Mouse (Mus musculus) cerebellum, adult 9-10 months (tissue): ENCODE data around the gene Lbx1.

ENCODE experiments used
- DNase-seq: peaks from one replicate; pipeline ENCODE4 v3.0.0; 2022

Lbx1 gene

DNA sequence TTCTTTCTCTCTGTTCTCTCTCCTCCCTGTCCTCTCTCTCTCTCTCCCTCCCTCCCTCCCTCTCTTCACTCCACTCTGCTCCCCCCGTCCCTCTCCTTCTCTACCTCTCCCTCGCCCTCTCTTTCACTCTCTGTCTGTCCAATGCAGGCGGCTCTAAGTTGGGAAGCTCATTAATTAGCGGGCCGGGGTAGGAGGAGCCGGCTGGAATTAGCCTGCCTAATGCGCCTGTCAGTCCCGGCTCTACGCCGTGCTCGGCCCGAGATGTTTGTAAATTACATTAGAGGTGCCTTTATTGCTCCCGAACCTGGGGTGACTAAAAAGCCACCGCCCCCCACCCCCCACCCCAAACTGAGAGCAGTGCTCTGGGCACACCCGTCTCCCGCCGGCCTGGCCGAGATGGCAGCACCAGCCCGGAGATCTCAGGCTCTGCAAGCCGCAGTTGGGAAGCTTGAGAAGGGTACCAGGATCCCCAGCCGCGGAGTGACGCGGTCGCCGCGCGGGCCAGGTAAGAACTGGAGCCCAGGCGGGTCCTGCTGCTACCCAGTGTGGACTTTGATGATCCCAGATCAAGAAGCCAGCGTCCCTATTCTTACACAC is at the start of gene Lbx1:
Gene Lbx1, minus strand, starts transcription at position 47 of the 597 bp plus-strand sequence.
- no peak for DNase-seq

GRCm38 (mm10) chr19:45283302-45283701 is 47.7 kb upstream of the Lbx1 start:
- DNase-seq, result peak; percentile 81

- no peak for DNase-seq
Observed at GRCm38 (mm10) chr19:45276196-45276595, 40.6 kb upstream of the Lbx1 start.

DNA sequence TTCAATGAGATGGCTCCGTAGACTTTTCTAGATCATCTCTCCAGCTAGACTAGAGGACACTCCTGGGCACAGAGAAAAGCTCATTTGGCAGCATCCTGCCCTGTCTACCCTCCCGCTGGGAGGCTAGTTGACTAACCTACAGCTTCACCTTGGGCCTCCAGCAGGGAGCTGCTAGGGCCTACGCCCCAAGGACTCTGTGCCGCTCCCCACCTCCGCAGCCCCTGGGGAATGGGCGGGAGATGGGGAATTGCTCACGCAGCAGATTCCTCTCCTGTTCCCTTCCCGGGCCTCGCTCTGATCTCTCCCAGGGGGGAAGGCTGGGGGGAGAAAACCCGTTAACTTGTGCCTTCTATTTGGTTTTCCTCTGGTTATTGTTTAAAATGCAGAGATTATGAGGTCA is 36.4 kb upstream of the Lbx1 start:
- DNase-seq, result no peak

DNA sequence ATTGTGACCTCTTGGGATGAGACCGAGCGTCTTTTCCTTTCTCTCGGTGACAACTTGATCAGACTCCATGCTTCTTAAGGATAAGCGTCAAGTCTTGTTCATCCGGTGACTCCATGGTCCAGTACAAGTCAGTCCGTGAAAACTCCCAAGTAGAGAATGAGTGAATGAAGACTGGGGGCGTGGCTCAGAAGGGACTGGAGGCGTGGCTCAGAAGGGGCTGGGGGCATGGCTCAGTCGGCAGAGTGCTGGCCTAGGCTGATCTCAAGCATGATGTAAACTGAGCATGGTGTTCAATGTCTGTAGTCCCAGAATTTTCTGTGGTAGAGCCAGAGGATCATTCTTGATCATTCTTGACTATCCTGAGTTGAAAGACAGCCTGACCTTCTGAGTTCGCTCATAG is 27.4 kb upstream of the Lbx1 start:
- DNase-seq, result no peak

- no peak for DNase-seq
Observed at GRCm38 (mm10) chr19:45257414-45258326, 22.1 kb upstream of the Lbx1 start.

- no peak for DNase-seq
Observed at GRCm38 (mm10) chr19:45254806-45255205, 19.2 kb upstream of the Lbx1 start.

DNA sequence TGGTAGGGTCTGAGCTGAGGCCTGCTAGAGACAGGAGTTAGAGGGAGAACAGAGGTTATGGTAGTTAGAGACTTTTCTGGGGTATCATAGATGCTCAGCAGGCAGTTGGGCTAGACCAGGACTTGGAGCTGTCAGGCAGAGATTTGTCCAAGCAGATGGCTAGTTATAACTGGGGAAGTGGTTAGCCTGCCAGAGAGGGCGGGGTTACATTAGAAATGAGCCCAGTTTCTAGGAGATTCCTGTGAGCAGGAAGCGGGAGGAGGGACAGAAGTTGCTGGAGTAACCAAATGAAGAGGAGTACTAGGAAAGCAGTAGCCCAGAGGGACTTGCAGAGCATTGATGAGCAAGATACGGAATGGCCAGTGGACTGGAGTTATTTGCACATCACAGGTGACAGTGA is 16.8 kb upstream of the Lbx1 start:
- DNase-seq, result no peak

- no peak for DNase-seq
Observed at GRCm38 (mm10) chr19:45248691-45249090, 13.1 kb upstream of the Lbx1 start.

GRCm38 (mm10) chr19:45243918-45244700 is 8.5 kb upstream of the Lbx1 start:
- no peak for DNase-seq

DNA sequence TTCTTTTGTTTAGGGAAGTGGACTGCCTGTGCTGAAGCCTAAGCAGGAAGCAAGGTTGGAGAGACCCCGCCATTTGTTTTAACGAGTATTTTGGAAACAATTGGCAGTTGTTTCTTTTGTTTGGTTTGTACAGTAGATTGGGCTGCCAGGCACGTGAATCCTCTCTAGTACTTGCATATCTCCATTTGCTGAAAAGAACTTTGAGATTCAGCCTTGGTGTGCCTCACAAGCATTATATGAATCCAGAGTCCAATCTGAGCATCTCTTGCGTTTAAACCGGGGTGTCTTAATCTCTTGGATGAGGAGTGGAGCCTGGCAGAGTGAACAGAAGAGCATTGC is 7.6 kb upstream of the Lbx1 start:
- DNase-seq, result no peak

DNA sequence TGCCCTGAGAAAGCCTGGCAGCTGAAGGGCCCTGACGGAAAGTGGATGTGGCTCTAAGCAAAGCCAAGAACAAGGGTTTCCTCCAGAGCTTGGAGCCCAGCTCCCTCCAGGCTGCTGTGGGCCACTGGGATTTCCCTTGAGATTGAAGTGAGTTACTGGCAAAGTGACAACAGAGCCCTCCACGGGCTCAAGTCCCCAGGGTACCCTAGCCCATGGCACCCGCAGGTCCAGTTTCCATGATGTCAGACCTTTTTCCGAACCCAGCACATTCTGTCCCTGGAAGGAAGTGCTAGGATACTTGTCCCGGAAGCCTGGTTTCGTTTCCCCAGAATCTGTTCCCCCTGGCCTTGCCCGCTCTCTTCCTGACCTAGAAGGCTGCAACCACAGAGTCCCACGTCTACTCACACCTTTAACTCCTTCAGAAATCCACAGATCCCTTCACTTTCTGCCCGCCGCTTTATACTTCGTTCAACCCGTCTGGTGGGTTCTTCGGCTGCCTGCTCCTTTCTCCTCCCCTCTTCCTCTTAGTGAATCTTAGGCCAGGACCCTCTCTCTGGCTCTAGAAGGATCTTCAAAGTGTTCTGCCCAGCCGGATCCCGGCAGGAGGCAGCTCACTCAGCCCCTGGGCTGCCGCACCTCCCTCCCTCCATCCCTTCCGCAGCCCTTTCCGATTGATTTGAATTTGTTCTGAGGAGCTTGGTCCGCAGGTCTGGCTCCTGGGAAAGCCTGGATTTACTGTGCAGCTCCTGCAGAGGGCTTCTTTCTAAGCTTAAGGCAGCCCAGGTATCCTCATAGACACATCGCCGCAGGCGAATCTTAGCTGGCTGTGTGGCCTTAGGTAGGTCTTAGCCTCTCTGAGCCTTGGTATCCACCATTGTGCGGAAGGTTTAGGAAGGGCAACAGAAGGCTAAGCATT is 7.0 kb upstream of the Lbx1 start:
- no peak for DNase-seq

DNA sequence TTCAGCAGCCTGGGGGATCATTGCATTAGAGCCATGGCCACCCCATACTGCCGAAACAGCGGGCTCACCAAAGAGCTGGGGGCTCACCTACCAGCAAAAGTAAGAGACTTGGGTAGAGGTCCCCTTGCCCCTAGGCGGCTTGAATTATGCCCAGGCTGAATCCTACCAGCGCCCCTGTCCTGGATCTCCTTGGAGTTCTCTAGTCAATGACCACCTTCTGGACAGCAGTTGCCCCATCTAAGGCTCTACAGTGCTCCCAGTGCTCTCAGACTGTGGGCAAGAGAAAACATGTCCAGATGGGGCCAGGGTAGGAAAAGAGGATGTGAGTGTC is 6.4 kb upstream of the Lbx1 start:
- DNase-seq, result no peak

- DNase-seq, result no peak
Observed at GRCm38 (mm10) chr19:45240026-45240425, 4.4 kb upstream of the Lbx1 start.

GRCm38 (mm10) chr19:45239191-45239590 is 3.6 kb upstream of the Lbx1 start:
- DNase-seq, result no peak

DNA sequence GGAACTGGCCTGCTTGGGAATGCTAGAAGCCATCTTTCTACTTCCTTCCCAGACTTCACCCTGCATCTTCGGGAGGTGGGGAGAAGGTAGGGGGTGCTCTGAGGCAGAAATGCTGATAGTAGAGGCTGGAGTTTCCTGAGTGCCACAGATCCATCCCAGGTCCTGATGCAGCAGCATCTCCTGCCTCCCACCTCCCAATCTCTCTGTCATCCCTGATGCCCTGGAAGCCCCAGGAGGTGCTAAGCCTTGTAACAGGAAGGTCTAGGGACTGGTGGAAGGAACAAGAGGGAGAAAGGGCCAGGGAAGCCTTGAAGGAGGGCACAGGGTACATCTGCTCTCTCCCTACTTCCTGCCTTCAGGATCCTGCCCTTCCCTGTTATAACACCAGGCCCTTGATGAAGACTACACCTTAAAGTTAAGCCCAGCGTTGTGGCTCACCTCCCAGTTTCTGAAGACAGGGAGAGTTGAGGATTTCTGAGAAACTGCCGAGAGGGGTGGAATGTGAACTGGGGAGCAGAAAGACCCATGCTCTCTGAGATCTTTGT is 2.1 kb upstream of the Lbx1 start:
- no peak for DNase-seq

GRCm38 (mm10) chr19:45237099-45237498 is 1.5 kb upstream of the Lbx1 start:
- DNase-seq, result no peak

- no peak for DNase-seq
Observed at GRCm38 (mm10) chr19:45236363-45236942, 841 bp upstream of the Lbx1 start.

GRCm38 (mm10) chr19:45235331-45235741 is 276 bp downstream of the Lbx1 start:
- DNase-seq, result no peak

DNA sequence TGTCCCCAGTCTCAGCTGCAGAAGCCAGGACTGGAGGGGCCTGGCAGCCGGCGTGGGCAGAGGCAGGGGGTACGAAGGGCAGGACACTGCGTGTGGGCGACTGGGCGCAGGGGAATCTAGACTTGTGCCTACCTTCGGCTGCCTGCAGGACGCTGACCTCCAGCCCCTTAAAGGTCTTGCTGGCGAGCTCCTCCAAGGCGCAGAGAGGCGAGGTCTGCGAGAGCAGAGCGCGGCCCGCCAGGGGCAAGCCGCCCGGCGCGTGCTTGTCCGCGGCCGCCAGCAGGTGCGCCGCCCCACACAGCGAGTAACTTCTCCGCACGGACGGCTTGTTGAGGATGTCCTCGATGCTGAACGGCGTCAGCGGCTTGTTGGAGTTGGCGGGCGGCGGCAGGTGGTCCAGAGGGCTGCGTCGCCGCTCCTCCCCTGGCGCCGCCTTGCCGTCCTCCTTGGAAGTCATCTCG is 811 bp downstream of the Lbx1 start:
- no peak for DNase-seq

DNA sequence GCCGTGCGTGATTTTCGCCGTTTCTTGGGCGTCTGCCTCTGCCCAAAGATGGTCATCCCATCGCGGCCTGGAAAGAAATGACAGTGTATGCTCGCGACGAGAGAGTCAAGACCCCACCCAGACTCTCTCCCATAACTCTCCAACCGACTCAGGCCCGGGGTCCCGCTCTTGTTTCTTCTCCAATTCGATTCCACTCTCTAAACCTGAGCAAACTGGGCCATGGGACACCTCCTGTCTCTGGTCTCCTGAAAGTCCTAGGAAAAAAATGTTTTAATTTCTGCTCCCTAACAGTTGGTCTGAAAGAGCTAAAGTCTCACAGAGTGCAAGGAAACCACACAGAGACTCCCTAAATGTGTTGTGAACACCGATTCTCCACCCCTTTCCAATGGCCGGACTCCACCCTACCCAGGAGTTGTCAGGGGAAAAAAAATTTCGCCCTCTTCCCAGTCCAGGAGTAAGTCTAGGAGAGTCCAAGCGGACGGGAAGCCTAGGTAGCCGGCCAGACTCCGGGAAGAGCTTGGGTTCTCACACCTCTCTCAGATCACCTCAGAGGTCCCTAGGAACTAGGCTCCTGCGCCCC is 1.3 kb downstream of the Lbx1 start:
- no peak for DNase-seq
